Mouse (Mus musculus) Patski (cell line): ENCODE measurements around the gene Icam5. TPM values are rescaled to one million over a fixed set of nuclear protein-coding genes. Genes with fewer than 3 reads are reported as not detected.
"Not testable (repeated sequence)": the region's sequence is repeated elsewhere in the genome, so short reads cannot be mapped to it uniquely, and the experiment has no call there.

Source experiments
- ATAC-seq: fragments of 100-300 bp; one replicate; pipeline ENCODE4 v1.8.0; 2021
- CTCF ChIA-PET: fragments of 350-600 bp; sonication (Branson Sonifier 250); formaldehyde crosslinking; loops from one replicate; lab custom pipeline; 2022; ENCODE audit warnings: inconsistent platforms; lab: Charles Lee
- POLR2A ChIA-PET: fragments of 350-600 bp; sonication (Branson Sonifier 250); formaldehyde crosslinking; loops from one replicate; lab custom pipeline; 2022; ENCODE audit warnings: antibody characterized with exemption, inconsistent platforms; lab: Charles Lee
- DNase-seq: peaks from one replicate; pipeline ENCODE4 v3.0.0-alpha.2; 2011; ENCODE audit warnings: low read depth, low spot score
- H3K27me3 ChIP-seq: fragments of 371-371 bp; one replicate; pipeline ENCODE4 v1.5.1; 2021
- CTCF ChIP-seq: fragments of 100-300 bp; IDR thresholded peaks from one replicate; pipeline ENCODE4 v1.5.1; 2021
- in situ Hi-C: fragments of 300-500 bp; cut with MboI; formaldehyde crosslinking; loops from 3 replicates; pipeline ENCODE4 v1.11.1; 2018; ENCODE audit warnings: low pct_unique_long_range_greater_than_20kb, mixed read lengths
- polyA plus RNA-seq: library from polyadenylated mRNA; unstranded; gene quantifications from one replicate; pipeline ENCODE4 v1.2.3, GENCODE M21; 2021

The Icam5 gene
- polyA plus RNA-seq, 1 experiment from 2014 or later = 1.1 TPM

DNA sequence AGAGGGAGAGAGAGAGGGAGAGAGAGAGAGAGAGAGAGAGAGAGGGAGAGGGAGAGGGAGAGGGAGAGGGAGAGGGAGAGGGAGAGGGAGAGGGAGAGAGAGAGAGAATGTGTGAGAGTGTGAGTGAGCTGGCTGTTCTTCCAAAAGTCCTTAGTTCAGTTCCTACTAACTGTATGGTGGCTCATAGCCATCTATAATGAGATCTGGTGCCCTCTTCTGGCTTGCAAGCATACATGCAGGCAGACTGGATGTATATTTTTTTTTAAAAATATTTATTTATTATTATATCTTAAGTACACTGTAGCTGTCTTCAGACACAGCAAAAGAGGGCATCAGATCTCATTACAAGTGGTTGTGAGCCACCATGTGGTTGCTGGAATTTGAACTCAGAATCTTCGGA, 33.5 kb upstream of the Icam5 start:
- H3K27me3 ChIP-seq, in situ Hi-C loops, ATAC-seq, DNase-seq: not testable (repeated sequence)
- CTCF ChIA-PET = interaction anchor here (0.8 to 3.7 kb wide), 16 partner anchors 17 to 139 kb away, joined by 3 to 29 read pairs (median 4); partner anchors contain the start of genes Eif3g and S1pr2
- POLR2A ChIA-PET = interaction anchor here (1.1 kb wide), 1 partner anchor 99 kb away, joined by 5 read pairs; no protein-coding TSS in a partner anchor
- TF ChIP-seq CTCF = peak; percentile 73

DNA sequence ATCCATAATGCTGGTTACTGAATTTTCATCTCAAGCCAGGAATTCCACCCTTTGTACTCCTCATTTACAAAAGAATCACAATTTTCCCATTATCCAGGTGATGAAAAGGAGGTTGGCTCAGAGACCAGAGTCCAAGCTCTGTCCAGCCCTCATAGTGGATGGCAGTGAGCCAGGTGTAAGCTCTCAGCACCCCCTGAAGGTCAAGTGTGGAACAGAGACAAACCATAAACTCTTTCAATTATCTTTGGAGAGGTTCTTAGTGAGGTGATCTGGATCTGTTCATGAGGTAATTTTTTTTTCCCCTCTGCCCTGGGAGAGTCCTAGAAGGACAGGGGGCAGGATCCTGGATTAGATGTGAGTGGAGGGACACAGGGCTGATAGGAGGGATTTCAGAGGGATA, 31.1 kb upstream of the Icam5 start:
- no peaks in the 10 kb centered on the region for H3K27me3 ChIP-seq
- ChIA-PET CTCF (interaction anchor here (0.7 to 2.1 kb wide), 6 partner anchors 26 to 102 kb away, joined by 3 to 6 read pairs (median 3); partner anchors contain the start of gene Eif3g), POLR2A (no interaction called here)
- in situ Hi-C loops = loop anchor here (5.0 kb wide), 2 partner anchors 54 to 89 kb away; no protein-coding TSS in a partner anchor
- DNase-seq = no peak
- ATAC-seq = no peak
- TF ChIP-seq CTCF = peak; percentile 68

DNA sequence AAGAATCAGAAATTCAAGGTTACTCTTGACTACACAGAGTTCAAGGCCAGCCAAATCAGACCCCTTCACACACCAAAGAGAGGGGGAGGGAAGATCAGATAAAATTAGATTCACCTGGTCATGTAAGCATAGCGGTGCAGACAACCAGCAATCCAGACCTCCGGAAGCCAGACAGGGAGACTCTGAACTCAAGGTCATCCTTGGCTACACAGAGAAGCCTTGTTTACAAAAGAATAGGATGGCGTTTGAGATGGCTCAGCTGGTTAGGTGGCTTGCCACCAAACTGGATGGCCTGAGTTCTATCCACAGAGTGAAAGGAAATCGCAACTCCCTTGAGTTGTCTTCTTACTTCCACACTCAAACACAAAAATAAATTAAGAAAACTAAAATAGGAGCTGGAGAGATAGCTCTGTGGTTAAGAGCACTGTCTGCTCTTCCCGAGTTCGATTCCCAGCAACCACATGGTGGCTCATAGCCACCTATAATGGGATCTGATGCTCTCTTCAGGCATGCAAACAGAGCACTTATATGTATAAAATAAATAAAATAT, 30.1 kb upstream of the Icam5 start:
- ATAC-seq = no peak
- no peak for DNase-seq
- H3K27me3 ChIP-seq = no peaks in the 10 kb centered on the region
- ChIA-PET POLR2A (no interaction called here), CTCF (interaction anchor here (1.0 to 2.1 kb wide), 5 partner anchors 26 to 123 kb away, joined by 3 to 6 read pairs (median 3); partner anchors contain the start of gene Eif3g)
- no peak for TF ChIP-seq CTCF
- in situ Hi-C loops = loop anchor here (5.0 kb wide), 2 partner anchors 54 to 89 kb away; no protein-coding TSS in a partner anchor

DNA sequence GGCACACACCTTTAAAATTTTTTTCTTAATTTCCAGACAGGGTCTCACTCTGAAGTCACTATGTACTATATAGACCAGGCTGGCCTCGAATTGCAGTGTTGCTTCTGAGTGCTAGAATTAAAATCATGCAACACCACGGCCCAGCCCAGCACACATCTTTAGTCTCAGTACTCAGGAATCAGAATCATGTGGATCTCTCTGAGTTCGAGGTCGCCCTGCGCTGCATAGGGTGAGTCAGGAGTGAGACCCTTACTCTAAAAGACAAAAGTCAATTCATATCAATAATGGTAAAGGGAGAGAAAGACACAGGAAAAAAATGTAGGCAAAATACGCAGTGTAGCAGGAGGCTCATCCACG, 29.6 kb upstream of the Icam5 start:
- no peak for TF ChIP-seq CTCF
- CTCF ChIA-PET = interaction anchor here (1.2 to 1.4 kb wide), 2 partner anchors 104 to 124 kb away, joined by 3 to 5 read pairs; partner anchors contain the start of gene Eif3g
- POLR2A ChIA-PET = no interaction called here
- DNase-seq = no peak
- no peak for ATAC-seq
- no peaks in the 10 kb centered on the region for H3K27me3 ChIP-seq
- in situ Hi-C loops = loop anchor here (5.0 kb wide), 2 partner anchors 55 to 90 kb away; no protein-coding TSS in a partner anchor

DNA sequence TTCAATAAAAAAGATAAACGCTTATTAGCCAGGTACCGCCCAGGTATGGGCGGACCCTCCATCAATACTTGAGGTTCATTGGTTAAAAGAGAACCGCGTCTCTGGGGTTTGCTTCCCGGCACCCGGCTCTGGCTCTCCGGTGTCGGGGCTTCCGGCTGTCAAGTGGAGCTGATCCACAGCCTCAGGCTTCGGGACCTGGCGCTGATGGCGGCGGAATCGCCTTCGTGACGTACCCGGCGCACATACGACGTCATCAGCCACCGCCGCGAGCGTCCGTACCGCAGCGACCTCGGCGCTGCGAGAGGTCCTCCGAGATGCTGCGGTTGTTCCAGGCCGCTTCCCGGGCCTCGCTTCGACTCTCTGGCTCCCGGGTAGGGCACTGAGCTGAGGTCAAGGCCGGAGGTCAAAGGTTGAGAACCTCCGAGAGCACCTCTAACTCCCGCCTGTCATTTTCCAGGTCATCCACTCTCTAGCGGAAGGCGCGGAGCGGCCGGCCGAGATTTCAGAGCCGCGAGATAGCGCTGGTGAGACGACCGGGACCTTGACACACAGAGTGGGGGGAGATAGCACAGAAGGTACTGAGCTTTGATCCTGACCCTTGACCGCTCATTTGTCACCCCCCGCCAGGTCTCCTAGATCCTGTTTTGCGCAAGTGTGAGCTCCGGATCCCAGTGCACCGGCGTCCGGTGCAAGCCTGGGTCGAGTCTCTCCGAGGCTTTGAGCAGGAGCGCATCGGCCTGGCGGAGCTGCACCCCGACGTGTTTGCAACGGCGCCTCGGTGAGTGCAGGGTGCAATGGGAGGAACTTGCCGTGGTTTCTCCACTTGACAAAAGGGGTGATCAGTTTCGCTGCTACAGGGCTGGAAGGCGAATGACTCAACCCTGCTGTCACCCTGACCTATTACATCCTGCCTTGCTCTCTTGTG, 29.0 kb upstream of the Icam5 start, which contains the start of gene Mrpl4:
Gene Mrpl4, plus strand, starts transcription at position 112 of the 925 bp plus-strand sequence.
- DNase-seq (no peak), ATAC-seq (peak; percentile 68)
- no peaks in the 10 kb centered on the region for H3K27me3 ChIP-seq
- TF ChIP-seq CTCF = no peak
- ChIA-PET CTCF (interaction anchor here (1.2 to 1.4 kb wide), 2 partner anchors 104 to 125 kb away, joined by 3 to 5 read pairs; partner anchors contain the start of gene Eif3g), POLR2A (interaction anchor here (0.9 kb wide), 1 partner anchor 59 kb away, joined by 3 read pairs; no protein-coding TSS in a partner anchor)
- in situ Hi-C loops = loop anchor here (5.0 kb wide), 2 partner anchors 56 to 91 kb away; no protein-coding TSS in a partner anchor

DNA sequence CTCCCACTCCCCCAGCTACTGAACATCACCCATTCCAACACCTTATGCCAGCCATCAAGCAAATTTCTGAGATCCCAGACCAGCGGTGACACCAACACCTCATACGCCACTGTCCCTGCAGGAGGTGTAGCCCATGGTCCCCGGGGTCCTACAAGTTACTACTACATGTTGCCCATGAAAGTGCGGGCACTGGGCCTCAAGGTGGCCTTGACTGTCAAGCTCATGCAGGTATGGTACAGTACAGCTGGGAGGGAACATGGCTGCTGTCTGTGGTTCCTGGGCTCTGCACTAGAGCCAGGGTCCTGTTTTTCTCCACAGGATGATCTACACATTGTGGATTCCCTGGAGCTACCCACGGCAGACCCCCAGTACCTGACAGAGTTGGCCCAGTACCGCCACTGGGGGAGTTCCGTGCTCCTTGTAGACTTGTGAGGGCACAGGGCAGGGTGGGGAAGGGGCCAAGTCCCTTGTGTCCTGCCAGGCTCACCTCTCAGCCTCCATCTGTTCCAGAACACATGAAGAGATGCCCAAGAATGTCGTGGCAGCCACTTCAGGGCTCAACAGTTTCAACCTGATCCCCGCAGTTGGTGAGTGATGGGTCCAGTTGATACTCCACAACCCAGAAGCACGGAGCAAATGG, 24.4 kb upstream of the Icam5 start:
- DNase-seq (no peak), ATAC-seq (no peak)
- H3K27me3 ChIP-seq = no peaks in the 10 kb centered on the region
- in situ Hi-C loops = no loop called here
- no peak for TF ChIP-seq CTCF
- CTCF ChIA-PET = interaction anchor here (1.1 kb wide), 1 partner anchor 9 kb away, joined by 3 read pairs; no protein-coding TSS in a partner anchor
- POLR2A ChIA-PET = interaction anchor here (1.0 kb wide), 1 partner anchor 22 kb away, joined by 3 read pairs; the partner anchor contains the start of gene Icam4

DNA sequence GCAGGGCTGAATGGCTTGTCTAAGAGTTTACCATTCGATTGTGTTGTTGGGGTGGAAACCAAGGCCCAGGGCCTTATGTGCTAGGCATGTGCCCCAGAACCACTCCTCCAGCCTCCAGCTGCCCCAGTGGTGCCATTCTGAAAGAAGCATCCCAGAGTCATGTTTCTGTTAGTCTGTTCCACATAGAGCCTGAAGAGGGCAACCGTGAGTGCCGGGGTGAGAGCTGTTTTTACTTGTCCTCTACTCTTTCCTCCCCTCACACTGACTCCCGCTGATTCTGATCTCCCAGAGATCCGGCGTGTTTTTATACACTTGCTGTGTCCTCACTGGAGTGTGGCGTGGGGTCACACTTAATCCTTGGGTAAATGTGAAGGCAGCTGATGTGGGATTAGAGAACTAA, 23.9 kb upstream of the Icam5 start:
- no peaks in the 10 kb centered on the region for H3K27me3 ChIP-seq
- ATAC-seq (no peak), DNase-seq (no peak)
- POLR2A ChIA-PET = interaction anchor here (1.0 kb wide), 1 partner anchor 21 kb away, joined by 3 read pairs; the partner anchor contains the start of gene Icam4
- in situ Hi-C loops = no loop called here
- TF ChIP-seq CTCF = no peak
- CTCF ChIA-PET = interaction anchor here (1.1 to 2.0 kb wide), 3 partner anchors 9 to 106 kb away, joined by 3 to 6 read pairs (median 4); no protein-coding TSS in a partner anchor

DNA sequence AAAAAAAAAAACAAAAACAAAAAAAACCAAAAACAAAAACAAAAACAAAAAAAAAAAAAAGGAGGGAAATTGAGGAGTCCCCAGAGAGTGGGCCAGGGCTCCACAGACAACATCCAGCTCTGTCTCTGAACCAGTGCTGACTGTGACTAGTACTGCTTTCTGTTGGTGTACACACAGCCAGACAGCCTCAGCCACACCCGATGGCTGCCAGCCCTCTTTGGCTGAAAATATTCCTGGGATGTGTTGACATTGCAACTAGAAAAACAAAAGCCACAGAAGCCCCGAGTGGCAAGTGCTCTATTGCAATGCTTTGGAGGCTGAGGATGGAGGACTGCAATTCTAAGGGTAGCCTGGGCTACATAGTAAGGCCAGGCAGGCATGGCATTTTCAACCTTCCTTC, 21.5 kb upstream of the Icam5 start:
- ChIA-PET CTCF (interaction anchor here (1.0 to 2.2 kb wide), 2 partner anchors 111 to 126 kb away, joined by 3 to 8 read pairs; partner anchors contain the start of gene Eif3g), POLR2A (no interaction called here)
- in situ Hi-C loops = no loop called here
- no peak for TF ChIP-seq CTCF
- no peaks in the 10 kb centered on the region for H3K27me3 ChIP-seq
- ATAC-seq = no peak
- DNase-seq = no peak

DNA sequence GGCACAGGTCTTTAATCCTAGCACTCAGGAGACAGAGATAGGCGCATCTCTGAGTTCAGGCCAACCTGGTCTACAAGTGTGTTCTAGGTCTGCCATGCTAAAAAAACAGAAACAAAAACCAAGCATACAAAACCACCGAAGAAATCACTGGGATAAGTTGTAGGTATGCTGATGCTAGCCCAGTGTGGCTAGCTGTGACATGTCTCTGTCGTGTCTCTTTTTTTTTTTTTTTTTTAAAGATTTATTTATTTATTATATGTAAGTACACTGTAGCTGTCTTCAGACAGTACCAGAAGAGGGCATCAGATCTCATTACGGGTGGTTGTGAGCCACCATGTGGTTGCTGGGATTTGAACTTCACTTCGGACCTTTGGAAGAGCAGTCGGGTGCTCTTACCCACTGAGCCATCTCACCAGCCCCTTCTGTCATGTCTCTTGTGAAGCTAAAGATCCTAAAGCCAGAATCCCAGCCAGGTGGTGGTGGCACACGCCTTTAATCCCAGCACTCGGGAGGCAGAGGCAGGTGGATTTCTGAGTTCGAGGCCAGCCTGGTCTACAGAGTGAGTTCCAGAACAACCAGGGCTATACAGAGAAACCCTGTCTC, 20.8 kb upstream of the Icam5 start:
- DNase-seq, in situ Hi-C loops, ATAC-seq, POLR2A ChIA-PET, H3K27me3 ChIP-seq: not testable (repeated sequence)
- CTCF ChIA-PET = interaction anchor here (1.0 to 2.2 kb wide), 2 partner anchors 112 to 125 kb away, joined by 3 to 8 read pairs; partner anchors contain the start of gene Eif3g
